Mouse (Mus musculus) mouse trophoblast stem cell (cell line): ENCODE measurements around the gene Cdca8.

Experiments used
- in situ Hi-C, 2 experiments: fragments of 300-500 bp; cut with MseI, MboI; formaldehyde crosslinking; loops; 2 replicates in 1 of 2; 3 replicates in 1 of 2; pipeline ENCODE4 v1.15.1; 2025

The Cdca8 gene

GRCm38 (mm10) chr4:124881341-124881908 lies 57.7 kb downstream of the Cdca8 start:
- in situ Hi-C loops: no loop called here

GRCm38 (mm10) chr4:124880599-124880998 lies 58.5 kb downstream of the Cdca8 start, which contains the start of gene Epha10:
Gene Epha10, plus strand, starts transcription at chr4:124880899.
- in situ Hi-C loops: no loop called here

- in situ Hi-C loops: no loop called here
These were observed 66.4 kb downstream of the Cdca8 start for GRCm38 (mm10) chr4:124872719-124873118.
